1 mouse cellular context compared by ENCODE assay signal in the genomic region with DNA sequence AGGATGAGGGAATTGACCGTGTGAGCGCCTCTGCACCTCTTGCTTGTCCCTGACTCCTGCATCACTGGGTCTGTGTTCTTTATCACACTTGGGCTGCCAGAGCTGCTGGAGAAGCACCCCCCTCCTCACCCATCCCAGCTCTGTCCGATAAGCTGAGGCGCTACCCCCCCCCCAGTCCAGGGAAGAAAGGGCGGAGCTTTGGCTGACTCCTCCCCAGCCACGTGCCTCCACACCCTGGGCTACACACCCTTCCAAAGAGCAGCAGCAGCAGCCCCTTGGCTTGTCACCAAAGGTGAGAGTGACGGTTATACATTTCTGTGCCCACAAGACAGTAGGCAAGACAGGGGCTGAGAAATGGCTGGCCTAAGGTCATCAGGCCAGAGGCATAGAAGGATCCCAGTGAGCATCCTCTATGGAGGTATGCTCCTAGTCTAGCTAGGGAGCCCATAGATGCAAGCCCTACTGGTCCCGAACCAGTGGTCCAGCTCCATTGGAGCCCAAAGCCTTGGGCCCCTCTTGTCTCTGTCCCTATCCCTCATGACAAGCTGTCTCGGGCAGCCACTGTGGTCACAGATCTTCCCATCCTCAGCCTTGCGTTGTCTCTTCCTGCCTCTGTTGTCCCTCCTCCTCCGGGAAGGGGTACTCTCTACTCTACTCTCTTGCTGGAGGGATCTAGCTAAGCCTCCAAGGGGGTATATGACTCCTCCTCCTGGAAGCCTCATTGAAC.
A peak's percentile ranks its signal among the peaks of the same experiment; 100 is the strongest.
TF ChIP-seq lines count a peak whose summit lies in the region.

No protein-coding gene starts in this region.

TF ChIP-seq in MEL, 35 proteins besides CTCF, POLR2A, EP300 and RAD21 (continued from another document):
- TF ChIP-seq ZKSCAN1 (IDR thresholded peaks at IDR 0.05; ENCODE audit: low read depth, low read length): no peak
- peak; percentile 82 for TF ChIP-seq ETS1 (IDR thresholded peaks at IDR 0.05; ENCODE audit: low read depth, low read length)
- TF ChIP-seq SMC3 (IDR thresholded peaks at IDR 0.05; ENCODE audit: low read depth, low read length): 0 out of 2 replicates have a peak, but pooled peaks have one; percentile 9
- peak; percentile 45; the same call in 1 of the 2 replicates for TF ChIP-seq BHLHE40 (IDR thresholded peaks at IDR 0.05; ENCODE audit: borderline replicate concordance, low read depth, low read length)
- TF ChIP-seq POLR2AphosphoS5 (IDR thresholded peaks at IDR 0.05; ENCODE audit: borderline replicate concordance, low read depth, low read length): no peak
- no peak; the same call in 1 of the 2 replicates for TF ChIP-seq RCOR1 (IDR thresholded peaks at IDR 0.05; ENCODE audit: low read depth, low read length)
- TF ChIP-seq CHD1 (IDR thresholded peaks at IDR 0.05; ENCODE audit: low read depth, low read length): peak; percentile 14
- TF ChIP-seq MAZ (IDR thresholded peaks at IDR 0.05; ENCODE audit: low read depth, low read length): peak; percentile 99
- TF ChIP-seq MXI1 (IDR thresholded peaks at IDR 0.05; ENCODE audit: low read depth, low read length): peak; percentile 81
- TF ChIP-seq MAX (IDR thresholded peaks at IDR 0.05; ENCODE audit: low read length): peak; percentile 66; the same call in 1 of the 2 replicates
- no peak; the same call in none of the 2 replicates for TF ChIP-seq HCFC1 (IDR thresholded peaks at IDR 0.05; ENCODE audit: low read depth, low read length)
- TF ChIP-seq E2F4 (IDR thresholded peaks at IDR 0.05; ENCODE audit: borderline replicate concordance, low read depth, low read length): 0 out of 2 replicates have a peak, but pooled peaks have one; percentile 52
- peak; percentile 86 for TF ChIP-seq POLR2AphosphoS2 (IDR thresholded peaks at IDR 0.05; ENCODE audit: low read length)
- peak; percentile 35 for TF ChIP-seq USF1 (IDR thresholded peaks at IDR 0.05; ENCODE audit: low read depth, low read length)
- peak; percentile 64; the same call in 1 of the 2 replicates for TF ChIP-seq MYB (IDR thresholded peaks at IDR 0.05; ENCODE audit: low read depth, low read length)
- no peak for TF ChIP-seq NRF1 (IDR thresholded peaks at IDR 0.05; ENCODE audit: insufficient read depth, low read depth, low read length, poor library complexity, severe bottlenecking)
- no peak for TF ChIP-seq JUND (IDR thresholded peaks at IDR 0.05; ENCODE audit: low read depth, low read length)
- peak; percentile 81 for TF ChIP-seq TCF12 (IDR thresholded peaks at IDR 0.05; ENCODE audit: low read depth, low read length)
- peak; percentile 71 for TF ChIP-seq GATA1 (IDR thresholded peaks at IDR 0.05; ENCODE audit: low read depth, low read length)
- TF ChIP-seq KAT2A (conservative IDR thresholded peaks at IDR 0.05; ENCODE audit: low read depth, low read length): no peak
- 0 out of 2 replicates have a peak, but pooled peaks have one; percentile 8 for TF ChIP-seq CHD2 (IDR thresholded peaks at IDR 0.05; ENCODE audit: low read length)
- TF ChIP-seq TBP (IDR thresholded peaks at IDR 0.05; ENCODE audit: low read depth, low read length): peak; percentile 56; the same call in 1 of the 2 replicates
- TF ChIP-seq MYC (IDR thresholded peaks at IDR 0.05; ENCODE audit: low read depth, low read length): no peak
- no peak for TF ChIP-seq MEF2A (IDR thresholded peaks at IDR 0.05; ENCODE audit: extremely low read depth, insufficient replicate concordance, low read depth, low read length, poor library complexity, severe bottlenecking)
- peak; percentile 64 for TF ChIP-seq NELFE (IDR thresholded peaks at IDR 0.05; ENCODE audit: low read depth, low read length)
- TF ChIP-seq USF2 (IDR thresholded peaks at IDR 0.05; ENCODE audit: borderline replicate concordance in 1 of 2, insufficient read depth in 1 of 2, low read depth in 1 of 2, low read length in 2 of 2): no peak; a peak in 1 of 4 replicates
- TF ChIP-seq MAFK (IDR thresholded peaks at IDR 0.05; ENCODE audit: borderline replicate concordance, low read depth, low read length): 0 out of 2 replicates have a peak, but pooled peaks have one; percentile 31
- no peak for TF ChIP-seq ZC3H11A (IDR thresholded peaks at IDR 0.05; ENCODE audit: low read depth, low read length)
- TF ChIP-seq SIN3A (IDR thresholded peaks at IDR 0.05; ENCODE audit: low read length): peak; percentile 89
- TF ChIP-seq GABPA (IDR thresholded peaks at IDR 0.05; ENCODE audit: low read depth, low read length): no peak
- no peak for TF ChIP-seq UBTF (IDR thresholded peaks at IDR 0.05; ENCODE audit: borderline replicate concordance, insufficient read depth, low read depth, low read length)
